In genomic region chr3:96570643-96571042, GRCm38 (mm10) we compare ENCODE assay signal across 15 mouse cellular contexts. TPM values are rescaled to one million over a fixed set of nuclear protein-coding genes. Genes with fewer than 3 reads are reported as not detected.
A peak's percentile ranks its signal among the peaks of the same experiment; 100 is the strongest.
DNase-seq lines count a peak whose midpoint lies in the region; TF ChIP-seq lines count a peak whose summit lies in the region.
"Had no signal": no experiment of that assay in that cellular context is flagged by ENCODE, and none has a peak within 500 bp of the region (broad histone marks: within the 10 kb centered on the region; RNA-seq: fewer than 3 reads in every experiment).

No protein-coding gene starts in this region.

- peaks cover 51% of the 10 kb centered on the region for H3K4me1 ChIP-seq in kidney, adult 2 months (ENCODE audit: control insufficient read depth, insufficient read depth, low read length)
- peaks cover 6% of the 10 kb centered on the region for H3K4me1 ChIP-seq in ES-Bruce4 (ENCODE audit: control insufficient read depth, insufficient read depth, low read length)
- peaks cover 23% of the 10 kb centered on the region for H3K4me1 ChIP-seq in limb, embryonic 10.5 days

- peak overlapping the region; percentile 29 for H3K9ac ChIP-seq in ES-Bruce4 (ENCODE audit: low read depth, poor library complexity, severe bottlenecking)

- H3K4me3 ChIP-seq in kidney, adult 2 months (ENCODE audit: insufficient read depth, low read depth, low read length) = no peak overlapping the region
- H3K4me3 ChIP-seq in ES-Bruce4 (ENCODE audit: low read depth, low read length) = peak overlapping the region; percentile 65
- no peak overlapping the region for H3K4me3 ChIP-seq in limb, embryonic 10.5 days
- H3K4me3 ChIP-seq: erythroblast, embryonic 14.5 days had no signal

- H3K27ac ChIP-seq in kidney, adult 2 months (ENCODE audit: insufficient read depth, low read depth, low read length) = peak overlapping the region; percentile 57
- H3K27ac ChIP-seq in ES-Bruce4 (ENCODE audit: insufficient read depth, low read length) = peak overlapping the region; percentile 77
- H3K27ac ChIP-seq in limb, embryonic 10.5 days = peak overlapping the region; percentile 7; the same call in 1 of the 2 replicates

- no peak for TF ChIP-seq POLR2A in kidney, adult 2 months (IDR thresholded peaks at IDR 0.05; ENCODE audit: low read depth, low read length)
- TF ChIP-seq POLR2A in ES-Bruce4 (IDR thresholded peaks at IDR 0.05; ENCODE audit: insufficient read depth, low read length) = no peak

- no peaks in the 10 kb centered on the region for H3K9me3 ChIP-seq in ES-Bruce4 (replicated peaks; ENCODE audit: control insufficient read depth, insufficient read depth, low read length, poor library complexity, severe bottlenecking)
- no peaks in the 10 kb centered on the region for H3K9me3 ChIP-seq in limb, embryonic 10.5 days (replicated peaks)

- no peak for TF ChIP-seq EP300 in ES-Bruce4 (IDR thresholded peaks at IDR 0.05; ENCODE audit: insufficient read depth, low read depth, low read length)

- no peak for TF ChIP-seq CTCF in kidney, adult 2 months (conservative IDR thresholded peaks at IDR 0.05; ENCODE audit: insufficient read depth, insufficient read length, low read depth, low read length)
- no peak for TF ChIP-seq CTCF in ES-Bruce4 (IDR thresholded peaks at IDR 0.05; ENCODE audit: low read depth, low read length)

- no peaks in the 10 kb centered on the region for H3K27me3 ChIP-seq in kidney, adult 2 months (replicated peaks; ENCODE audit: control insufficient read depth, insufficient read depth, low read length)
- no peaks in the 10 kb centered on the region for H3K27me3 ChIP-seq in ES-Bruce4 (ENCODE audit: control insufficient read depth, insufficient read depth, low read length, poor library complexity, severe bottlenecking)
- H3K27me3 ChIP-seq in limb, embryonic 10.5 days (ENCODE audit: low read depth, poor library complexity, severe bottlenecking) = no peaks in the 10 kb centered on the region

- WGBS in kidney, adult 2 months = 52% methylated on average over 7 of the region's 7 CpGs
- 78% methylated on average over 7 of the region's 7 CpGs for WGBS in limb, embryonic 10.5 days

- H3K36me3 ChIP-seq in kidney, adult 2 months (ENCODE audit: control insufficient read depth, insufficient read depth, low read length) = no peaks in the 10 kb centered on the region
- H3K36me3 ChIP-seq in ES-Bruce4 (ENCODE audit: control insufficient read depth, insufficient read depth, low read length, poor library complexity, severe bottlenecking) = no peaks in the 10 kb centered on the region
- H3K36me3 ChIP-seq in limb, embryonic 10.5 days = no peaks in the 10 kb centered on the region

- no peak for DNase-seq in kidney, adult 2 months
- no peak for DNase-seq in kidney, postnatal 10 days
- peak; percentile 49 for DNase-seq in CD4-positive helper T cell, adult 2 months (ENCODE audit: low read depth, low spot score)
- DNase-seq in limb, embryonic 10.5 days (ENCODE audit: low spot score) = no peak
- no peak for DNase-seq in right cerebral cortex, postnatal 25 days
- DNase-seq in left cerebral cortex, postnatal 14 days (ENCODE audit: low spot score in 2 of 2) = no peak
- DNase-seq in gastrocnemius, adult 8-10 months (ENCODE audit: low spot score in 2 of 2) = no peak
- DNase-seq: kidney, postnatal 25 days; thymus, postnatal 4 days had no signal

- intact Hi-C loops in left cerebral cortex, postnatal 14 days (cut with DNase I) = no loop called here

RNA-seq across cellular contexts. Expression of gene Gm16253, which starts 6.1 kb away (rescaled TPM):
- 0.20 TPM in 1 of 2 replicates, not detected in the other for polyA plus RNA-seq in kidney, adult 2 months (2012; rRNA removed)
- 1.1 and 1.7 TPM in 2 replicates for polyA plus RNA-seq in ES-Bruce4 (2011; ENCODE audit: insufficient read depth, insufficient read length, low read depth, missing spikeins)
- polyA plus RNA-seq in limb, embryonic 10.5 days (2016; fragmentation: Nextera tagmentation; extraction: Ambion mirVana) = 0.60 and 2.0 TPM in 2 replicates
- not detected for total RNA-seq in left cerebral cortex, postnatal 14 days (2021)
- total RNA-seq in gastrocnemius, adult 8-10 months (2022) = 1 to 10 TPM in 3 of 4 experiments, not detected in 1; 1.2 to 1.5 (median 1.2) TPM
- total RNA-seq: hematopoietic stem cell, adult 5-6 weeks; left cerebral cortex, adult 8-10 months; megakaryocyte progenitor cell, adult 5-6 weeks had no signal
- polyA plus RNA-seq: cortical plate, adult 2 months; erythroblast, embryonic 14.5 days had no signal

RNA-seq across cellular contexts. Expression of gene Txnip, which starts 12.9 kb away (rescaled TPM):
- 514 and 518 TPM in 2 replicates for polyA plus RNA-seq in kidney, adult 2 months (2012; rRNA removed)
- polyA plus RNA-seq in ES-Bruce4 (2011; ENCODE audit: insufficient read depth, insufficient read length, low read depth, missing spikeins) = 450 and 464 TPM in 2 replicates
- 28.5 and 43.4 TPM in 2 replicates for polyA plus RNA-seq in limb, embryonic 10.5 days (2016; fragmentation: Nextera tagmentation; extraction: Ambion mirVana)
- 10 to 100 TPM; 26.9 to 36.8 TPM for total RNA-seq in left cerebral cortex, postnatal 14 days (2021)
- total RNA-seq in gastrocnemius, adult 8-10 months (2022) = 100 to 1,000 TPM; 365 to 573 (median 474) TPM

RNA-seq across cellular contexts. Expression of gene Polr3gl, which starts 23.3 kb away (rescaled TPM):
- polyA plus RNA-seq in kidney, adult 2 months (2012; rRNA removed) = 14.5 and 15.3 TPM in 2 replicates
- 16.2 and 22.8 TPM in 2 replicates for polyA plus RNA-seq in ES-Bruce4 (2011; ENCODE audit: insufficient read depth, insufficient read length, low read depth, missing spikeins)
- polyA plus RNA-seq in limb, embryonic 10.5 days (2016; fragmentation: Nextera tagmentation; extraction: Ambion mirVana) = 27.2 and 42.1 TPM in 2 replicates
- total RNA-seq in left cerebral cortex, postnatal 14 days (2021) = 10 to 100 TPM; 26.6 to 29.7 TPM
- 10 to 100 TPM; 39.8 to 59.8 (median 51.8) TPM for total RNA-seq in gastrocnemius, adult 8-10 months (2022)

RNA-seq across cellular contexts. Expression of gene Ankrd34a, which starts 25.8 kb away (rescaled TPM):
- 0.23 and 0.38 TPM in 2 replicates for polyA plus RNA-seq in kidney, adult 2 months (2012; rRNA removed)
- 0.31 and 0.43 TPM in 2 replicates for polyA plus RNA-seq in ES-Bruce4 (2011; ENCODE audit: insufficient read depth, insufficient read length, low read depth, missing spikeins)
- 0.73 and 0.96 TPM in 2 replicates for polyA plus RNA-seq in limb, embryonic 10.5 days (2016; fragmentation: Nextera tagmentation; extraction: Ambion mirVana)
- 10 to 100 TPM; 69.9 to 72.6 TPM for total RNA-seq in left cerebral cortex, postnatal 14 days (2021)
- 1 to 10 TPM in 2 of 4 experiments, under 1 TPM in 2; 0.64 to 1.6 (median 1.1) TPM for total RNA-seq in gastrocnemius, adult 8-10 months (2022)
- total RNA-seq: hematopoietic stem cell, adult 5-6 weeks; megakaryocyte progenitor cell, adult 5-6 weeks had no signal
- polyA plus RNA-seq: erythroblast, embryonic 14.5 days had no signal

RNA-seq across cellular contexts. Expression of gene Lix1l, which starts 30.3 kb away (rescaled TPM):
- polyA plus RNA-seq in kidney, adult 2 months (2012; rRNA removed) = 7.7 and 9.6 TPM in 2 replicates
- 2.5 and 3.1 TPM in 2 replicates for polyA plus RNA-seq in ES-Bruce4 (2011; ENCODE audit: insufficient read depth, insufficient read length, low read depth, missing spikeins)
- 3.6 and 4.5 TPM in 2 replicates for polyA plus RNA-seq in limb, embryonic 10.5 days (2016; fragmentation: Nextera tagmentation; extraction: Ambion mirVana)
- total RNA-seq in left cerebral cortex, postnatal 14 days (2021) = 10 to 100 TPM; 22.1 to 24.8 TPM
- 1 to 10 TPM; 3.5 to 6.8 (median 4.4) TPM for total RNA-seq in gastrocnemius, adult 8-10 months (2022)

Comparison
In these comparisons a context has a peak if more than half of its experiments do, and no peak if none do; other contexts are left out.
1. H3K27ac ChIP-seq: peak in every context shown above with its lines; median percentile 77 in ES-Bruce4; 57 in kidney, adult 2 months; 7 in limb, embryonic 10.5 days.
2. RNA of gene Txnip, which starts 12.9 kb away (polyA plus RNA-seq): 514 to 518 TPM in kidney, adult 2 months and 450 to 464 TPM in ES-Bruce4; 28.5 to 43.4 TPM in limb, embryonic 10.5 days; every median in the first group is over 10 times any median in the second.